Mouse (Mus musculus): Measurements from ENCODE around the gene Hist1h2af. TPM values are rescaled to one million over a fixed set of nuclear protein-coding genes. Genes with fewer than 3 reads are reported as not detected.

The Hist1h2af gene
- not detected for polyA plus RNA-seq (2014; fragmentation: Illumina TruSeq; extraction: RNeasy Lipid Tissue Mini Kit (QIAGEN cat#74804))

DNA sequence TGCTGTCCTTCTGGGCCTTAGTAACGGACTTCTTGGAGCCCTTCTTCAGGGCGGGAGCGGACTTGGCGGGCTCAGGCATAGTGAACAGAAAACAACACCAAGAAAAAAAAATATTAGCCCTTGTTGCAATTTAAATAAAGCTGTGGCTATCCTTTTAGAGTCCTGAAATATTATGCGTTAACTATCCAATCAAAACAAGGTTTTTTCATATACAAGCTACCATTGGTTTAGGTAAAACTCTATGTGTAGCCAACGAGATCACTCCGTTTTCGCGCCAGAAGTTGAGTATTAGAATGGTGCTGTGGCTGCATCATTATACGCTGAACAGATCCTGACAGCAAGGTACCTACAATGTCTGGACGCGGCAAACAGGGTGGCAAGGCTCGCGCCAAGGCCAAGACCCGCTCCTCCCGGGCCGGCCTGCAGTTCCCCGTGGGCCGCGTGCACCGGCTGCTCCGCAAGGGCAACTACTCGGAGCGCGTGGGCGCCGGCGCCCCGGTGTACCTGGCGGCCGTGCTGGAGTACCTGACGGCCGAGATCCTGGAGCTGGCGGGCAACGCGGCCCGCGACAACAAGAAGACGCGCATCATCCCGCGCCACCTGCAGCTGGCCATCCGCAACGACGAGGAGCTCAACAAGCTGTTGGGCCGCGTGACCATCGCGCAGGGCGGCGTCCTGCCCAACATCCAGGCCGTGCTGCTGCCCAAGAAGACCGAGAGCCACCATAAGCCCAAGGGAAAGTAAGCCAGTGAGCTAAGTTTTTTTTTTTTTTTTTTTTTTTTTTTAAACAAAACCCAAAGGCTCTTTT, at the start of gene Hist1h2af:
Hist1h2af (plus strand) TSS at position 347 of the 808 bp plus-strand sequence.

GRCm38 (mm10) chr13:23488400-23489322, 45.0 kb upstream of the Hist1h2af start, which contains the start of gene Btn2a2:
Btn2a2 (minus strand) TSS chr13:23488857.

GRCm38 (mm10) chr13:23530901-23531875, 2.5 kb upstream of the Hist1h2af start, which contains the start of gene Hist1h4h:
Hist1h4h (plus strand) TSS chr13:23531050.

DNA sequence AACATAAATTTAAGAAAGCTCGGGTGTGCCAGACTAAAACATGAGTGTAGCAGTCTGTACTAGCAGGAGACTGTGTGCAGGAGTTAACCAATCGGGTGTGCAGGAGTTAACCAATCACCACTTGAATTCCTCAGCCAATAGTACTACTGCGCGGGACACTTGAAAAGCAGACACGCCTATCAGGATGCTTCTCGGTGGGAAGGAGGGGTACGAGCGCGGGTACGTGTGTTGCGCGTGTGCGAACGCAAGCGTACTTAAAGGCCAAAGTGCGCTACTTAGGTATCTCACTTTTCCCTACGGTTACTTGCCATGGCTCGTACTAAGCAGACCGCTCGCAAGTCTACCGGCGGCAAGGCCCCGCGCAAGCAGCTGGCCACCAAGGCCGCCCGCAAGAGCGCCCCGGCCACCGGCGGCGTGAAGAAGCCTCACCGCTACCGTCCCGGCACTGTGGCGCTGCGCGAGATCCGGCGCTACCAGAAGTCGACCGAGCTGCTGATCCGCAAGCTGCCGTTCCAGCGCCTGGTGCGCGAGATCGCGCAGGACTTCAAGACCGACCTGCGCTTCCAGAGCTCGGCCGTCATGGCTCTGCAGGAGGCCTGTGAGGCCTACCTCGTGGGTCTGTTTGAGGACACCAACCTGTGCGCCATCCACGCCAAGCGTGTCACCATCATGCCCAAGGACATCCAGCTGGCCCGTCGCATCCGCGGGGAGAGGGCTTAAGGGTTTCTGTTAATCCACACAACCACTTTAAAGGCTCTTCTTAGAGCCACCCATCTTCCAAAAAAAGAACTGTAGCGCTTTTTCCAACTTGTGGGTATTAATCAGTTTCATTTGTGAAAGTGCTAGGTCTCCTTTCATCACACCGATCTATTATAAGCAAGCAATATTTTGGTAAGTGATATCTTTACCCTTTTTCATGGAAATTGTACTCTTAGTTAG, 1.7 kb downstream of the Hist1h2af start, which contains the start of gene Hist1h3g:
Hist1h3g (plus strand) TSS at position 286 of the 939 bp plus-strand sequence.

GRCm38 (mm10) chr13:23542999-23543607, 9.4 kb downstream of the Hist1h2af start, which contains the start of gene Hist1h2bh:
Hist1h2bh (minus strand) TSS chr13:23543392.

DNA sequence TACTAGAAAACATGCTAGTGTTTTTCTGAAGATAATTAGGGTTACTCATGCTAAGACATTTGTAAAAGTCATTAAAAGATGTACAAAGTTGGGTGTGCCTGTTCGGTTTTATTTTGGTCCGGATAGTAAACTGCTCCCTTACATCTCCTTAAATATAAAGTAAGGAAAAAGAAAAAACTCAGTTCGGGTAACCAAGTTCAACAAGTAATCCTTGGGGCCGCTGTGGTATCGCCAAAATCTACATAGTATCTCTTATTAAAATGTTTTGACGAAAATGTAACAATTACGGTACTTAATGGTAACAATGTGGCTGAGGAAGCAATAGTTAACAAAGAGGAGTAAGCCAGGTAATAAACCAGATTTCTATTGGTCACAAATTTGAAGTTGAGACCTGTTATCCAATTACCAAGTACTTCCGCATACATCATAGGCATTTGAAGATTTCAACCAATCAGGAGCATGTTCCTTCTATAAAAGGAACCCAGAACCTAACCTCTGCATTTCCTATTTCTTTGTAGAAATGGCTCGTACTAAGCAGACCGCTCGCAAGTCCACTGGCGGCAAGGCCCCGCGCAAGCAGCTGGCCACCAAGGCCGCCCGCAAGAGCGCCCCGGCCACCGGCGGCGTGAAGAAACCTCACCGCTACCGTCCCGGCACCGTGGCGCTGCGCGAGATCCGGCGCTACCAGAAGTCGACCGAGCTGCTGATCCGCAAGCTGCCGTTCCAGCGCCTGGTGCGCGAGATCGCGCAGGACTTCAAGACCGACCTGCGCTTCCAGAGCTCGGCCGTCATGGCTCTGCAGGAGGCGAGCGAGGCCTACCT, 10.5 kb downstream of the Hist1h2af start, which contains the start of gene Hist1h3f:
Hist1h3f (plus strand) TSS at position 88 of the 822 bp plus-strand sequence.

DNA sequence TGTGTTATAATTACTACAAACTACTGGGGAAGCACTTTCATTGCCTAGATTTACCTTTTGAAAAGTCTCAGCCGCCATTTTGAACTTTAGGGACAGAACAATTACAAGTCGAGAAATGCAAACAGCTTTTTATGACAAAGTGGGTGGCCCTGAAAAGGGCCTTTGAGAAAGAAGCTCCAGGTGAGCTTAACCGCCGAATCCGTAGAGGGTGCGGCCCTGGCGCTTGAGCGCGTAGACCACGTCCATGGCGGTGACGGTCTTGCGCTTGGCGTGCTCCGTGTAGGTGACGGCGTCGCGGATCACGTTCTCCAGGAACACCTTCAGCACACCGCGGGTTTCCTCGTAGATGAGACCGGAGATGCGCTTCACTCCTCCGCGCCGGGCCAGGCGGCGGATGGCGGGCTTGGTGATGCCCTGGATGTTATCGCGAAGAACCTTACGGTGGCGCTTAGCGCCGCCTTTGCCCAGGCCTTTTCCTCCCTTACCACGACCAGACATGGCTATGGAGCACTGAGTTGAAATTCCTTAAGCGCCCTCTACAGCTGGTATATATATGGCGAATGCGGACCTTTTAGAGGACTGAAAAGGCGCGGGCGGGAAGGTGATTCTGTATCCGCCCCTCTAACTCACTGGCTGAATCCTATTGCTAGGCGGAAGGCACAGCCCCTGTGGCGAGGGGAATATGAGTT, 17.6 kb downstream of the Hist1h2af start, which contains the start of gene Hist1h4f:
Hist1h4f (minus strand) TSS at position 503 of the 689 bp plus-strand sequence.

DNA sequence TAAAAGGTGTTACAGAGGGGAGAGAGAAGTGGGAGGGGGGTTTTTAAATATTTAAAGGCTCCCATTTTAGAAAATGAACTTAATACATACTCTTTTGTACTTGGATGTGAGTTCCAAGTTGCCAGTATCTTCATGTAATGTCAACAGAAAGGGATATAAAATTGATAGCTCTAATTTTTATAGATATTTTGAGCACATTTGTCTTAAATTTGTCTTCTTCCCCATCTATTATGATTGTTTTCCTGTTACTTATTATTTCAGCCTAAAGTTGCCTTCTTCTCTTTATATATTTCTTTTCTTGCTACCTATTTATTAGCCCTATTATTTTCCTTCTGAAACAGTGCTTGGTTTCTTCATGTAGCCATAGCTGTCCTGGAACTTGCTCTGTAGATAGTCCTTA, 19.3 kb downstream of the Hist1h2af start, which contains the start of gene Hist1h1d:
Hist1h1d (plus strand) TSS at position 301 of the 400 bp plus-strand sequence.

GRCm38 (mm10) chr13:23561883-23562659, 28.4 kb downstream of the Hist1h2af start, which contains the start of gene Hist1h3e:
Hist1h3e (minus strand) TSS chr13:23562369.

GRCm38 (mm10) chr13:23571022-23571503, 37.4 kb downstream of the Hist1h2af start, which contains the start of the genes Hist1h2ae and Hist1h2bg:
Hist1h2ae (minus strand) TSS chr13:23571220.
Hist1h2bg (plus strand) TSS chr13:23571396.

DNA sequence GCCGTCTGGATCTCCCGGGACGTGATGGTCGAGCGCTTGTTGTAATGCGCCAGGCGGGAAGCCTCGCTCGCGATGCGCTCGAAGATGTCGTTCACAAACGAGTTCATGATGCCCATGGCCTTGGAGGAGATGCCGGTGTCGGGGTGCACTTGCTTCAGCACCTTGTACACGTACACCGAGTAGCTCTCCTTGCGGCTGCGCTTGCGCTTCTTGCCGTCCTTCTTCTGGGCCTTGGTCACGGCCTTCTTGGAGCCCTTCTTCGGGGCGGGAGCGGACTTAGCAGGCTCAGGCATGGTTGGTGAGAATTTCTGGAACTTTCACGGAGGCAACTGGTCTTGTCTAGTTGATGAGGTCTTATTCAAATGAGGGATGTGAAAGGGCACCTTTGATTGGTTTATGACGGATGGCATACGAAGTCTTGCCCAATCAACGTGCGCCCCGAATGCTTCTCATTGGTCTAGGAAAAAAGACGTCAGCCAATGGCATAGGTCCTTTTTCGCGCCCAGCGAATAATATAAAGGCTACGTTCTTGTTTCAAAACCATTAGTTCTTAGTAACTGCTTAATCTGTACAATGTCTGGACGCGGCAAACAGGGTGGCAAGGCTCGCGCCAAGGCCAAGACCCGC, 40.3 kb downstream of the Hist1h2af start, which contains the start of the genes Hist1h2bf and Hist1h2ad:
Hist1h2bf (minus strand) TSS at position 299 of the 627 bp plus-strand sequence.
Hist1h2ad (plus strand) TSS at position 484 of the 627 bp plus-strand sequence.

DNA sequence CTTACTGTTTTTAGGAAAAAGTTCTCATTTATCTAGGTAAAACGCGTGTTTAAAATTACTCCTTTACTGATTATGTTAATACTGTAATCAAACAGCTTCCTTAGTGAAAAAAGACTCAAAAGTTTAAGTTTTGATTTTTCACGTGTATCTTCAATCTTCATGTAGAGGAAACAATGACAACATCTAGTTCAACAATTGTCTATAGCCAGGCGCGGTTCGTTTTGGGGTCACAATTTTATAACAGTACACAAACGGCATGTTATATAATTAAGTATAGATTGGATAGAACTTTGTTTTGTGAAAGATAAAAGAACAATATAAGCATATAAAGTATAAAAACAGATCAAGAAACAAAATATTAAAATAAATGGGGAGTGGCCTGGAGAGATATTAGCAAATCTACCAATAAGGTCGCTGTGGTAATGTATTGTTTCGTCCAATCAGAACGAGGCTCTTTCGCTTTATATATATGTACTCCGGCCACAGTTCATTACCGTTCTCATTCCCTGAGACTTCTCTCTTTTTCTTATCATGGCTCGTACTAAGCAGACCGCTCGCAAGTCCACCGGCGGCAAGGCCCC, 41.7 kb downstream of the Hist1h2af start, which contains the start of gene Hist1h3d:
Hist1h3d (plus strand) TSS at position 493 of the 581 bp plus-strand sequence.

GRCm38 (mm10) chr13:23581408-23582218, 47.9 kb downstream of the Hist1h2af start, which contains the start of gene Hist1h4d:
Hist1h4d (plus strand) TSS chr13:23581598.

Data from ovary, adult 10 weeks (tissue).